Mouse (Mus musculus): ENCODE measurements at regions not wholly inside any gene's neighbourhood (a gene's known extent, or its start where the extent isn't known, plus 50 kb on each side); places are given as distances from the start of the nearest gene placed in this dataset.

DNA sequence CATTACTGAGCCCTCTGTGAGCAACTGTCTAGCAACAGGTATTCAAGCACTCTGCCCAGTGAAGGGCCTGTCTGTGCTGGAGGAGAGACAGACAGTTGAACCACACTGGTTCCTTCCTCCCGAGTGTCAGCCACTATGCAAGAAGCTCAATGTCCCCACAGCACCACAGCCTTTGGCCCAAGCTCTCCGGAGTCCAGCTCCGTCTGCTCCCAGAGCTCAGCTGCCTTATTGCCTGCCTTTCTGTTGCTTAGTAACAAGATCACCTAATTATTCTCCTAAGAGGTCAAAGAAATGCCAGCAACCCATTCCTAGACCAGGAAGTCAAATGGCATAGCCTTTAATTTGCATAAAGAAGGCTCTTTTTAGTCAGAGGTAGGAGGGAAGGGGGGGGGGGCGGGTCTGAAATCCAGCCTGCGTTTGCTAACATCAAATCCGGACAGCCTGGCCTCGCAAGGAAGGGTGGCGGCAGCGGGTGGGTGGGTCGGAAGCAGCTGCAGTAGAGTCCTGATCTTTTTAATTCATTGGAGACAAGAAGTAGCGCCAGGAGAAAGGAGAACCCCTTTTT lies 64.0 kb upstream of the Bace2 start:
- Histone ChIP-seq H3K27ac (ENCODE audit: low read length) (no peak overlapping the region), H3K4me2 (replicated peaks; ENCODE audit: low read depth, low read length) (0 out of 2 replicates have a peak overlapping the region, but pooled peaks have one; percentile 14), H3K4me3 (ENCODE audit: low read depth, low read length) (no peak overlapping the region), H3K4me1 (ENCODE audit: insufficient read depth, low read depth, low read length) (no peaks in the 10 kb centered on the region), H3K9me3 (ENCODE audit: low read length) (no peaks in the 10 kb centered on the region), H3K27me3 (replicated peaks; ENCODE audit: insufficient read depth, low read length) (no peaks in the 10 kb centered on the region), H3K9ac (replicated peaks; ENCODE audit: low read depth) (no peak overlapping the region), H3K36me3 (ENCODE audit: insufficient read depth, low read length) (no peaks in the 10 kb centered on the region)
- ATAC-seq (peak; percentile 41), DNase-seq (ENCODE audit: low spot score) (peak; percentile 22)
- no peak for TF ChIP-seq EP300 (IDR thresholded peaks at IDR 0.05)
- TF ChIP-seq CTCF (IDR thresholded peaks at IDR 0.05) = no peak
- 8% methylated on average over 10 of the region's 11 CpGs for WGBS

DNA sequence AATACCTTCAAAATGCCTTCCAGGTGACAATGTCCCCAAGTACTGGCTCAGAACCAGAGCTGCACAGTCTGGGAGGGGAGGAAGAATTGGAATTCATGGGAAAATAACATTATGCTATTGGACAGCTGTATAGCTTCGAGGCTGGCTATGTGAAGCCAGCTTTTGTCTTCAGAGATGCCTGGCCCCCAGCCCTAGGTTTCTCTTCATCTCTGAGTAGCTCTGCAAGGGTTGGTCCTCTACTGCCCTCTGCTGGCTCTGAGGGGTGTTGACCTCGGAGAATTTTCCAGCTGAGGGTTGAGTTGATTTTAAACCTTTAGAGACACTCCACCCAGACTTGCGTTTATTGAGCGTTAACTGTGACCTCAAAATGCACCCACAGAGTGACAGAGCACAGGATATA lies 63.3 kb upstream of the Bace2 start:
- Histone ChIP-seq H3K27me3 (replicated peaks; ENCODE audit: insufficient read depth, low read length) (no peaks in the 10 kb centered on the region), H3K9ac (replicated peaks; ENCODE audit: low read depth) (no peak overlapping the region), H3K27ac (ENCODE audit: low read length) (no peak overlapping the region), H3K36me3 (ENCODE audit: insufficient read depth, low read length) (no peaks in the 10 kb centered on the region), H3K4me1 (ENCODE audit: insufficient read depth, low read depth, low read length) (no peaks in the 10 kb centered on the region), H3K4me3 (ENCODE audit: low read depth, low read length) (no peak overlapping the region), H3K9me3 (ENCODE audit: low read length) (no peaks in the 10 kb centered on the region), H3K4me2 (replicated peaks; ENCODE audit: low read depth, low read length) (no peak overlapping the region)
- TF ChIP-seq EP300 (IDR thresholded peaks at IDR 0.05) (no peak), CTCF (IDR thresholded peaks at IDR 0.05) (peak; percentile 87)
- under 1% methylated on average over 4 of the region's 4 CpGs for WGBS
- peak; percentile 66 for DNase-seq (ENCODE audit: low spot score)
- peak; percentile 35; the same call in 1 of the 2 replicates for ATAC-seq

DNA sequence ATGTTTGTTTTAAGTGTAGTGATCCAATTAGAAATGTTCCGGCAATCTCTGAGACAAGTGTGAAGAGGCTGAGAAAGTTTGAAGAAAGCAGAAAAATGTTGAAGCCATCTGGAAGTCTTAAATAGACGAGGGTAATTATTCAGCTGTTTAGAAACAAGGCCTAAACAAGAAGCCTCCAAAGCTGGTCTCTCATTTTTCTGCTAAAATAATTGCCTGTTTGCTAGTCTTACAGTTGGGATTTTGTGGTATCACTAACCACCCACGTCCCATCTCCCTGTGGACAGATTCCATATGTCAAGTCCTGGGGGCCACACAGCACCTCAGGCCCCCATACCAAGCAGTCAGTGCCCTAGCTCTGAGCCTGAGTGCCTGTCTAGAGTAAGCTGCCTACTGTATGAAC lies 59.4 kb upstream of the Bace2 start:
- DNase-seq (ENCODE audit: low spot score) = no peak
- Histone ChIP-seq H3K27me3 (replicated peaks; ENCODE audit: insufficient read depth, low read length) (no peaks in the 10 kb centered on the region), H3K9me3 (ENCODE audit: low read length) (no peaks in the 10 kb centered on the region), H3K4me3 (ENCODE audit: low read depth, low read length) (no peak overlapping the region), H3K9ac (replicated peaks; ENCODE audit: low read depth) (no peak overlapping the region), H3K4me2 (replicated peaks; ENCODE audit: low read depth, low read length) (no peak overlapping the region), H3K4me1 (ENCODE audit: insufficient read depth, low read depth, low read length) (no peaks in the 10 kb centered on the region), H3K27ac (ENCODE audit: low read length) (no peak overlapping the region), H3K36me3 (ENCODE audit: insufficient read depth, low read length) (no peaks in the 10 kb centered on the region)
- ATAC-seq = no peak
- 49% methylated on average over 3 of the region's 3 CpGs for WGBS
- TF ChIP-seq EP300 (IDR thresholded peaks at IDR 0.05) (no peak), CTCF (IDR thresholded peaks at IDR 0.05) (no peak)

DNA sequence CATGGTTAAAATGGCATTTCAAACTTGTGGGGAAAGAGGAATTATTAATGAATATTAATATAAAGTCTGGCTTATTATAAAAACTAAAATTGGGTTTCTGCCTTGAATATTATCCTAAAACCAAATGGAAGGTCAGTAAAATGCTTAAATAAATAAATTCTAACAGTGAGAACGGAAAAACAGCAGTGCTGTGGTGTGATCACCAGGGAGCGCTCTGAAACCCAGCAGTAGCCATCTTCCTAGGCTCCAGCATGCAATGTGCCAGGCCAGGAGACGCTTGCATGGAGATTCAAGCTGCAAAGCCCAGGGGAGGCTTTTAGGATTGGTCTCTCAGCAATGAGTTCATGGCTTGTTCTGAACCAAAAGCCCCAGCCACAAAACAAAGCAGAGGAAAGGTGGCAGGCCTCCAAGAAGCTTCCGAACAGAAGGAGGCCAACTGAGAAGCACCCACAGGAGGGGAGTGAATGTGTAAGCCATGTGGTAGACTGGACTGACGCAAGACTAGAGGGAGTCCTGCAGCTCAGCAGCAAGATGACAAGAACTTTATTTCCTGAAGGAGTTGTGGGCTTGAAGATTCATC lies 52.3 kb upstream of the Bace2 start:
- DNase-seq (ENCODE audit: low spot score) (no peak), ATAC-seq (no peak)
- H3K4me3 ChIP-seq (ENCODE audit: low read depth, low read length) = no peak overlapping the region
- H3K4me1 ChIP-seq (ENCODE audit: insufficient read depth, low read depth, low read length) = no peaks in the 10 kb centered on the region
- H3K36me3 ChIP-seq (ENCODE audit: insufficient read depth, low read length) = no peaks in the 10 kb centered on the region
- H3K9me3 ChIP-seq (ENCODE audit: low read length) = no peaks in the 10 kb centered on the region
- H3K4me2 ChIP-seq (replicated peaks; ENCODE audit: low read depth, low read length) = no peak overlapping the region
- 64% methylated on average over 5 of the region's 5 CpGs for WGBS
- TF ChIP-seq CTCF (IDR thresholded peaks at IDR 0.05) (peak; percentile 18; the same call in 1 of the 2 replicates), EP300 (IDR thresholded peaks at IDR 0.05) (no peak)
- H3K27ac ChIP-seq (ENCODE audit: low read length) = no peak overlapping the region
- no peak overlapping the region for H3K9ac ChIP-seq (replicated peaks; ENCODE audit: low read depth)
- H3K27me3 ChIP-seq (replicated peaks; ENCODE audit: insufficient read depth, low read length) = no peaks in the 10 kb centered on the region

Data from lung, postnatal 0 days (tissue).